Mouse (Mus musculus) forebrain, embryonic 16.5 days (tissue): ENCODE results near the gene Pou2f3. TPM values are rescaled to one million over a fixed set of nuclear protein-coding genes. Genes with fewer than 3 reads are reported as not detected.

ENCODE experiments used
- ATAC-seq: fragments of 200-750 bp; cut with Nextera tagmentation; 2 replicates; pipeline ENCODE4 v1.8.0; 2017; ENCODE audit warnings: mild to moderate bottlenecking, moderate library complexity
- H3K27ac ChIP-seq: fragments of 300-500 bp; sonication (generic); 2 replicates; pipeline ENCODE4 v1.5.1; 2014; ENCODE audit warnings: low read length, control low read depth
- H3K27me3 ChIP-seq: fragments of 300-500 bp; sonication (generic); replicated peaks from 2 replicates; pipeline ENCODE4 v1.6.1; 2014; ENCODE audit warnings: low read length; ENCODE audit not compliant: control insufficient read depth, insufficient read depth
- H3K36me3 ChIP-seq: fragments of 300-500 bp; sonication (generic); 2 replicates; pipeline ENCODE4 v1.6.1; 2014; ENCODE audit not compliant: control insufficient read depth, insufficient read depth
- H3K4me1 ChIP-seq: fragments of 300-500 bp; sonication (generic); replicated peaks from 2 replicates; pipeline ENCODE4 v1.6.1; 2014; ENCODE audit warnings: low read length; ENCODE audit not compliant: control insufficient read depth, insufficient read depth
- H3K4me2 ChIP-seq: fragments of 300-500 bp; sonication (generic); 2 replicates; pipeline ENCODE4 v1.6.1; 2014; ENCODE audit warnings: mild to moderate bottlenecking, low read length, control low read depth
- H3K4me3 ChIP-seq: fragments of 300-500 bp; sonication (generic); replicated peaks from 2 replicates; pipeline ENCODE4 v1.5.1; 2014; ENCODE audit warnings: mild to moderate bottlenecking, low read length, control low read depth
- H3K9ac ChIP-seq: fragments of 300-500 bp; sonication (generic); replicated peaks from 2 replicates; pipeline ENCODE4 v1.6.1; 2014; ENCODE audit warnings: low read depth, low read length, control low read depth
- H3K9me3 ChIP-seq: fragments of 300-500 bp; sonication (generic); 2 replicates; pipeline ENCODE4 v1.6.1; 2016; ENCODE audit warnings: low read length; ENCODE audit not compliant: control insufficient read depth
- WGBS: fragments of 180-500 bp; shearing (Covaris S2); extraction: QIAGEN DNeasy Blood & Tissue Kit; methylation state at CpG from one replicate; pipeline ENCODE4 v1.1.7; 2014; 5-methylcytosine and 5-hydroxymethylcytosine counted together
- polyA plus RNA-seq: library from polyadenylated mRNA; unstranded; fragments of >200 nt; fragmentation: Nextera tagmentation; extraction: Ambion mirVana; gene quantifications from 2 replicates; pipeline ENCODE4 v1.2.1, GENCODE M21; 2015

The Pou2f3 gene
- polyA plus RNA-seq, 1 experiment from 2014 or later = not detected

DNA sequence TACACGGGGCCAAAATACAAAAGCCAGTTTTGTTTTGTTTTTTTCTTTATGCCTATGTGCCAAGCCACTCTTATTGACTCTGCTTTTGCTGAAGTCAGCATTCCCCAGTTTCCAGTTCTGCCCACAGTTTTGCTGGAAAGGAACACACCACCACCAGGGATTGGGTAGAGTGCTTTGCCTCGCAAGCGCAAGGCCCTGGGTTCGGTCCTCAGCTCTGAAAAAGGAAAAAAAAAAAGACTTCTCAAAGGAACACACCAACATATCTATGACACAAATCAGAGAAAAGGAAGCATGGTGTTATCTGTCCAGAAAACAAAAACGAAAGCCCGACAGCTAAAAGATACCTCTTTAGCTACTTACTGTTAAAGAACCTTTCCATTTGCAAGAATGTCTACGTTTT is 101.0 kb downstream of the Pou2f3 start:
- Histone ChIP-seq H3K4me2 (no peak overlapping the region), H3K9ac (no peak overlapping the region), H3K9me3 (no peaks in the 10 kb centered on the region), H3K27ac (no peak overlapping the region), H3K36me3 (peaks cover 14% of the 10 kb centered on the region), H3K27me3 (no peaks in the 10 kb centered on the region), H3K4me3 (no peak overlapping the region), H3K4me1 (peaks cover 18% of the 10 kb centered on the region)
- no peak for ATAC-seq
- WGBS = 85% methylated on average over 7 of the region's 7 CpGs

DNA sequence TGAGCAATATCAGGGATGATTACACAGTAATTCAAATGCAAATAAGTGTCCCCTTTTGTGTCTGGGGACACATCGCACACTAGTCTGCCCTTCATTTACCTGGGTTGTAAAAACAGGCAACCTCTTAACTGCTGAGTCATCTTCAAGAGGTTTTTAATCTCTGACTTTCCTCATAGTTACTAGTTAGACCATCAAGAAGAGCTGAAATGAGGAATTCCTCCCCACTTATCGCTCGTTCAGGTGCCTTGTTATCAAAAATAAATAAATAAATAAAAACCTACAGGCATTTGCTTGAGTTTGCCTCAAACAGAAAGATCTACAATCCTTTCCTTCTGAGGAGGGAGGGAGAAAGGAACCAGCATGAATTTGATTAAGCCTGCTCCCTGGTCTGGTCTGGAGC is 101.4 kb downstream of the Pou2f3 start:
- WGBS = 83% methylated on average over 3 of the region's 3 CpGs
- Histone ChIP-seq H3K9ac (no peak overlapping the region), H3K4me1 (peaks cover 22% of the 10 kb centered on the region), H3K4me2 (no peak overlapping the region), H3K4me3 (no peak overlapping the region), H3K9me3 (no peaks in the 10 kb centered on the region), H3K36me3 (peaks cover 14% of the 10 kb centered on the region), H3K27ac (no peak overlapping the region), H3K27me3 (no peaks in the 10 kb centered on the region)
- ATAC-seq = no peak

DNA sequence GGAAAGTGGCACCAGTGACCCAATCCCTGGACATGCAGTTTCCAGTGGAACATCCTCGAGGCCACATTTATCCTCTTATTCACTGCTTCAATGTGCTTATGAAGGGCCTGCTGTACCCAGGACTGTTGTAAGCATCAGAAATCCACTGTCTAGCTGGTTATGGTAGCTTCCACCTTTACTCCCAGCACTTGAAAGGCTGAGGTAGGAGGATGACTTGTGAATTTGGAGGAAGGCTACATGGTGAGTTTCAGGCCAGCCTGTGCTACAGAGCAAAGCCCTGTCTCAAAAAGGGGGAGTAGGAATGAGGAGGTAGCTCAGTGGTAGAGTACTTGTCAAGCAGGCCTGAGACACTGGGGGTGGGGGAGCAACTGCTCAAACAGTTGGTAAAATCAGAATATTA is 102.1 kb downstream of the Pou2f3 start:
- Histone ChIP-seq H3K9me3 (no peaks in the 10 kb centered on the region), H3K36me3 (peaks cover 14% of the 10 kb centered on the region; the same call in 1 of the 2 replicates), H3K9ac (no peak overlapping the region), H3K4me2 (no peak overlapping the region), H3K4me1 (peaks cover 27% of the 10 kb centered on the region), H3K4me3 (no peak overlapping the region), H3K27me3 (no peaks in the 10 kb centered on the region), H3K27ac (no peak overlapping the region)
- ATAC-seq = no peak
- 75% methylated on average over 1 of the region's 1 CpGs for WGBS

DNA sequence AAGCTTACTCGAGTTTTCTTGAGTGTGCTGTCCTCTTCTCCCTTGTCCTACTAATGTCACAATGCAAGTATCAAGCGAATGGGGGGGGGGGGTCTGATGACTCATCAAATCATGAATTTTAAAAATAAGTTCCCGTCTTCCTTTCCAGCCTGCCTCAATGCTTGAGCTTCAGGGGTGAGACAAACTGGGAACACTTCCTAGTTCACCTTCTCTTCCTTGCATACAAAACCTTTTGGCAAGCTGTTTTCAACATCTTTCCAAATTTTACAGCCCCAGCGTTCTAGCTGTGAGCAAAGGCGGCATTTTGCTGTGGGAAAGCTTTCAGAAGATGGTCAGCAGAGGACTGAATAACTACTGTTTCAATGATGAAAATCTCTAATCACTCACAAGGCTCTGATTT is 102.6 kb downstream of the Pou2f3 start:
- Histone ChIP-seq H3K9me3 (no peaks in the 10 kb centered on the region), H3K27me3 (no peaks in the 10 kb centered on the region), H3K27ac (no peak overlapping the region), H3K4me3 (no peak overlapping the region), H3K36me3 (peaks cover 14% of the 10 kb centered on the region; the same call in 1 of the 2 replicates), H3K9ac (no peak overlapping the region), H3K4me2 (no peak overlapping the region), H3K4me1 (peaks cover 32% of the 10 kb centered on the region)
- WGBS = 63% methylated on average over 5 of the region's 5 CpGs
- ATAC-seq = no peak

DNA sequence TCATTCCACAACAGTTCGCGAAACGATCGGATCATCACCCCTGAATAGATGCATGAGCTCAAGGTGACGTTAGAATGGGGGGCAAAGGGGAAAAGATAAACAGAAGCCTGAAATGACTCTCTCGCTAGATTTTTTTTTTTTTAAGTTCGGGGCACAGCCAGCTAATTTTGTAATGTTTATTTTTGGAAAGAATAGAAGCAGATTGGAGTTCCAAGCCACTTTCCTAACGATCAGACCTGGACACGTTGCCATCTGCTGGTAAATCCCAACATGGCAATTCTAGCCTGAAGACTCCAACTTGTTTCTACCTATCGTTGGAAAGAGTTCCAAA is 103.0 kb downstream of the Pou2f3 start, which contains the start of gene Arhgef12:
TSS of gene Arhgef12 (minus strand) at position 53 of the 331 bp plus-strand sequence.
- peaks cover 14% of the 10 kb centered on the region; the same call in 1 of the 2 replicates for H3K36me3 ChIP-seq
- H3K27me3 ChIP-seq = no peaks in the 10 kb centered on the region
- peak within 1 kb of the TSS; percentile 88 for H3K4me3 ChIP-seq
- H3K27ac ChIP-seq = peak within 1 kb of the TSS; percentile 31; the same call in 1 of the 2 replicates
- H3K9ac ChIP-seq = peak within 1 kb of the TSS; percentile 91
- H3K4me2 ChIP-seq = peak within 1 kb of the TSS; percentile 81
- H3K4me1 ChIP-seq = peaks cover 35% of the 10 kb centered on the region
- no peaks in the 10 kb centered on the region for H3K9me3 ChIP-seq
- WGBS = 22% methylated on average over 10 of the region's 10 CpGs
- ATAC-seq = no peak

DNA sequence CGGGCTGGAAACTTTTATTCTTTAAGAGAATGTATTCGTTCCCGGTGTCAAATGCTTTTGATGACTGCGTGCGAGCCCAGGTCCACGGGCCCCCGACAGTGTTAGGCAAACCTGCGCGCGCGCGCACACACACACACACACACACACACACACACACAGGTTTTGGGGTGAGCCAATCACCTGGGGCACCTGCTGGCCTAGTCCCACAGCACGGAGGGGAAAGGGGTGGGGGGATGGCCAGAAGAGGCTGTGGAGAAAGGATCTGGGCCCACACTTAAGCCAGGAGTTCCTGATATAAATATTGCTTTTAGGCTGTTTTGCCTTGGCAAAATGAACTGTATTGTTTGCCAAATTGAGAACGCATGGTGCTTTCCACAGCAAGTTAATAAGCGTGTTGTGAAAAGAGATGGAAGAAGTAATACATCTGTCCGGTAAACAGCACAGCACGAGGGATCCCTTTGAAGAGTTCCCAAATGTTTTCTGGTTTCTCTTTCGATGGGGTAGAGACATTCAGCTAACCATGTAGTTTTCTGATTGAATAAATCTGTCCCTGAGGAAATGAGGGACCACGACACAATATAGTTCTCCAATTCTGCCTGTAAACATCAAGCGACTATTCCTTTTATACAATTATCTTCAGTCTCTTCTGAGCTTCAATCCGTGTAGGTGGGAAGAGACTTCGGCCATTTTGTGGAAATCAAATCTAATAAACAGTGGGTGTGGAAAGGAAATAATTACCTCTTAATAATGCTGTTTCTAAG is 103.6 kb downstream of the Pou2f3 start:
- H3K9ac ChIP-seq = peak overlapping the region; percentile 91
- ATAC-seq = peak; percentile 6
- H3K4me2 ChIP-seq = peak overlapping the region; percentile 81
- 13% methylated on average over 22 of the region's 22 CpGs for WGBS
- no peaks in the 10 kb centered on the region for H3K27me3 ChIP-seq
- peaks cover 14% of the 10 kb centered on the region; the same call in 1 of the 2 replicates for H3K36me3 ChIP-seq
- no peaks in the 10 kb centered on the region for H3K9me3 ChIP-seq
- peaks cover 36% of the 10 kb centered on the region for H3K4me1 ChIP-seq
- H3K4me3 ChIP-seq = peak overlapping the region; percentile 88
- peak overlapping the region; percentile 31; the same call in 1 of the 2 replicates for H3K27ac ChIP-seq

DNA sequence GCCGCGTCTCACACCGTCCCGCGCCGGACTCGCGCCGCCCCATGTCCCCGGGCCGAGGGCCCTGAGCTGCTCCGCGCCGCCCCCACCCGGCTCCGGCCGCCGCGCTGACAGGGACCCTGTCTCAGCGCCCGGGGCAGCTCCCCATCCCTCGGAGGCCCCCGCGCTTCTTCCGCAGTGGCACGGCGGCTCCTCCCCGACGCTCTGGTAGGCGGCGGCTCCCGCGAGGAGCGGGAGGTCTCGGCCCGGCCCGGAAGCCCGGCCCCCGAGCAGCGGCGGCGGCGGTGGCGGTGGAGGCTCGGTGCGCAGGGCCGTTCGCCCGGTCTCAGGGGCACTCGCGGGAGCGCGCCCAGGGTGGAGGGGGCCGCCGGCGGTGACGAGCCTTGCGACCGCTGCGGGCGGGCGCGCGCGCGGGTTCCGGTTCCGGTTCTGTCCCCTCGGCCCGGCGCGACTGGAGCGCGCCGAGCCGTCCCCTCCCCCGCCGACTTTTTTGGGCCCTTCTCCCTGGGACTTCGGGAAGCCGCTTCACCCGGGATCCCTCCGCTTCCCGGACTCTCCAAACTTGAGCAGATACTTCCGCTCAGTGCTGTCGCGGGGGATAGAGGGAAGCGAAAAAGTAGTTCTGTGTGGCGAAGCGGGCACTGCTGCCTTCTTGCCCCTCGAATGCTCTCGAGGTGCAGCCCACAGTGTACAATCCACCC is 104.4 kb downstream of the Pou2f3 start:
- WGBS = under 1% methylated on average over 68 of the region's 91 CpGs
- peak overlapping the region; percentile 88 for H3K4me3 ChIP-seq
- peak overlapping the region; percentile 87 for H3K27ac ChIP-seq
- peaks cover 37% of the 10 kb centered on the region for H3K4me1 ChIP-seq
- peak overlapping the region; percentile 91 for H3K9ac ChIP-seq
- H3K36me3 ChIP-seq = 0 out of 2 replicates have a peak, but pooled peaks cover 7% of the 10 kb centered on the region
- ATAC-seq = peak; percentile 80
- H3K4me2 ChIP-seq = peak overlapping the region; percentile 81
- H3K27me3 ChIP-seq = no peaks in the 10 kb centered on the region
- no peaks in the 10 kb centered on the region for H3K9me3 ChIP-seq

DNA sequence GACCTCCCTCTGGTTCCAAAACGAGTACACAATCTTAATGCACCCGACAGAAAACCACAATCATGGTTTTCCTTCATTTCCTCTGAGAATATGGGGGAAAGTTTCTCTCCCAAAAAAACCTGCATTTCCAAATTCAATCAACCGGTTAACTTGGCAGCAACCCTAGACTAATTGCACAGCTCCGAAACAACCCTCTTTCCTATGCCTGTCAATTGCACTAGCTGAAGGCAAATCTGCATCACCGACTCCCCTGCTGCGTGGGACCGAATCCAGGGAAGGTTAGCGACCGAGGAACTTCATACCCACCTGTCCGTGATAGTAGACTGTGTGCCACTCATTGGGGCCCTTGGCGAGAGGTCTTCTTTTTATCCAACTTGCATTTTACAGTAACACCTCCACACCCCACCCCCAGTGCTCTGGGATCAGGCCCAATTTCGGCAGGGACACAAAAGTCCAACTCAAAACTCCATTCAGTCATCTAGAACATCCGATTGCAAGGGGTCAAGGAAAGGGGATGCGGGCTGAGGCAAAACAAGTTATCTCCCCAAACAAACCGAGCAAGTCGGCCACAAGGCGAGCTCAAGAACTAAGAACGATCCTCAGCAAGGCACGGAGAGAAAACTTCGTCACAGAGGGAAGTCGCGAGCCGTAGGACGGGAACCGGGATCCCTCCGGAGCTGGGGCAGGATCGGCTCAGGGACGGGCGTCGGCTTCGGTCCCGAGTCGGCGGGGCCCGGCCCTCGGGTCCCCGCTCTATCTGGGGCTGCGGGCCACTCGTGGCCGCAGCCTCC is 105.1 kb downstream of the Pou2f3 start:
- under 1% methylated on average over 40 of the region's 40 CpGs for whole genome bisulfite sequencing
- peak overlapping the region; percentile 88 for H3K4me3 ChIP-seq
- peaks cover 39% of the 10 kb centered on the region for H3K4me1 ChIP-seq
- H3K27me3 ChIP-seq = no peaks in the 10 kb centered on the region
- no peaks in the 10 kb centered on the region for H3K9me3 ChIP-seq
- H3K4me2 ChIP-seq = peak overlapping the region; percentile 81
- H3K36me3 ChIP-seq = 0 out of 2 replicates have a peak, but pooled peaks cover 1% of the 10 kb centered on the region
- peak overlapping the region; percentile 91 for H3K9ac ChIP-seq
- H3K27ac ChIP-seq = peak overlapping the region; percentile 87
- ATAC-seq = no peak; the same call in 1 of the 2 replicates

DNA sequence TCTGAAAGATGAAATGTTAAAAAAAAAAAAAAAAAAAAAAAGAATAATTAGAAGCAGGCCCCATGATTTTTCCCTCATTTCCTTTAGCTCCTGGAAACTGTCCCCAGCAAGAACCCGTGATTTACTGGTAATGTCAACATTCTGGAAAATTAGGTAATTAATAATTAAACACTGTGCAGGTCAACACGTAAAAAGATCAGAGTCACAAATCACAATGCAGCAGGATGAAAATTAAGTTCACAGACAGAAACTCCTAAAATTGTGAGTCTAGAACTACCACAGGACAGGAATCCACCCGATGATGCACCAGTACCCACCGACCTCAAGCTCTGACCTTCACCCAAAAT is 105.7 kb downstream of the Pou2f3 start:
- no peak for ATAC-seq
- Histone ChIP-seq H3K4me3 (peak overlapping the region; percentile 88), H3K27ac (no peak overlapping the region), H3K9ac (peak overlapping the region; percentile 91), H3K9me3 (no peaks in the 10 kb centered on the region), H3K36me3 (no peaks in the 10 kb centered on the region), H3K27me3 (no peaks in the 10 kb centered on the region), H3K4me1 (peaks cover 39% of the 10 kb centered on the region), H3K4me2 (peak overlapping the region; percentile 81)
- 3% methylated on average over 4 of the region's 4 CpGs for WGBS
